Mouse (Mus musculus) kidney, embryonic 15.5 days (tissue): ENCODE data around the gene Retreg1. TPM values are rescaled to one million over a fixed set of nuclear protein-coding genes. Genes with fewer than 3 reads are reported as not detected.

ENCODE experiments used
- ATAC-seq: fragments of 200-750 bp; cut with Nextera tagmentation; replicated peaks from 2 replicates; pipeline ENCODE4 v1.8.0; 2017; ENCODE audit warnings: moderate TSS enrichment; ENCODE audit not compliant: low FRiP score
- H3K27ac ChIP-seq: fragments of 300-500 bp; sonication (generic); 2 replicates; pipeline ENCODE4 v1.5.1; 2015; ENCODE audit warnings: mild to moderate bottlenecking, inconsistent platforms
- H3K27me3 ChIP-seq: fragments of 300-500 bp; sonication (generic); 2 replicates; pipeline ENCODE4 v1.6.1; 2015; ENCODE audit warnings: inconsistent platforms
- H3K36me3 ChIP-seq: fragments of 300-500 bp; sonication (generic); 2 replicates; pipeline ENCODE4 v1.6.1; 2015; ENCODE audit warnings: inconsistent platforms
- H3K4me1 ChIP-seq: fragments of 300-500 bp; sonication (generic); 2 replicates; pipeline ENCODE4 v1.6.1; 2015; ENCODE audit warnings: inconsistent platforms
- H3K4me2 ChIP-seq: fragments of 300-500 bp; sonication (generic); 2 replicates; pipeline ENCODE4 v1.6.1; 2015; ENCODE audit warnings: moderate library complexity, mild to moderate bottlenecking, inconsistent platforms
- H3K4me3 ChIP-seq: fragments of 300-500 bp; sonication (generic); replicated peaks from 2 replicates; pipeline ENCODE4 v1.5.1; 2015; ENCODE audit warnings: mild to moderate bottlenecking, inconsistent platforms
- H3K9ac ChIP-seq: fragments of 300-500 bp; sonication (generic); 2 replicates; pipeline ENCODE4 v1.6.1; 2015; ENCODE audit warnings: mild to moderate bottlenecking, inconsistent platforms
- H3K9me3 ChIP-seq: fragments of 300-500 bp; sonication (generic); replicated peaks from 2 replicates; pipeline ENCODE4 v1.6.1; 2016; ENCODE audit warnings: inconsistent platforms
- WGBS: fragments of 180-500 bp; shearing (Covaris S2); methylation state at CpG from one replicate; pipeline ENCODE4 v1.1.7; 2015; ENCODE audit warnings: mixed read lengths; 5-methylcytosine and 5-hydroxymethylcytosine counted together
- polyA plus RNA-seq: library from polyadenylated mRNA; unstranded; fragments of >200 nt; fragmentation: Nextera tagmentation; extraction: Ambion mirVana; gene quantifications from 2 replicates; pipeline ENCODE4 v1.2.1, GENCODE M21; 2015

Retreg1 gene
- polyA plus RNA-seq, 1 experiment from 2014 or later: 16.1 TPM

DNA sequence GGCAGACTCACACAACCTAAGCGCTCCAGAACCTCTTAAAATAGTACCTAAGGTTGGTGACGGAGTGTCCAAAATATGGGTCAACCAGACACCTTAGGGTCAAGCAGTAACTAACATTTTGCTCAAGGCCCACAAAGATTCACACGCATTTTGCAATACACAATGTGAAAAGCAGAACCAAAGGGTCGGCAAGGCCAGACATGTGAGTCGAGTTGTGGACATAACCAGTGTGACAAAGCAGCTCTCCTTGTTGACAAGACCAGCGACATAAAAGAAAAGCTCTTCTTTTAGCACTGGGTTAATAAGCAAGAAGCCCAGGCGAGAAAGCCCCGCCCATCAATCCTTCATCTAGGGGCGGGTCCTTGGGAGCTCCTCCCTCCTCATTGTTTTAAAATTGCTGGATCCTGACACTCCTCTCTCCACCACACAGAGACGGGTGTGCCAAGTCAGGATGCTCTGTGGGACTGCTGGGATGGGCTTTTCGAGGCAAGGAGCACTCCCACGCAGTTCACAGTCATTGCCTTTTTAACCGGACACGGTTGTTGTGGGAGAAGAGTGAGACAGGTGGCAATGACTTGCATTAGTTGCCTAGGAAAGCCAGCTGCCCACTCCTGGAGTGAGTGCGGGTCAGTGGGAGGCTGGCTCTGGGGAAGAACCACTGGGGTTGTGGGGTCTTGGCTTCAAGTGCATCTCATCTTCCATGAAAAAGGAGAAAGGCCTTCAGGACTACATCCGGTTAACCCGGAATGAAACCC lies 7.9 kb upstream of the Retreg1 start:
- Histone ChIP-seq H3K27ac (no peak overlapping the region), H3K9me3 (no peaks in the 10 kb centered on the region; the same call in 1 of the 2 replicates), H3K9ac (no peak overlapping the region), H3K4me2 (no peak overlapping the region), H3K36me3 (no peaks in the 10 kb centered on the region), H3K4me3 (no peak overlapping the region), H3K27me3 (no peaks in the 10 kb centered on the region), H3K4me1 (0 out of 2 replicates have a peak, but pooled peaks cover 2% of the 10 kb centered on the region)
- peak; percentile 55; the same call in 1 of the 2 replicates for ATAC-seq
- 74% methylated on average over 17 of the region's 17 CpGs for WGBS

DNA sequence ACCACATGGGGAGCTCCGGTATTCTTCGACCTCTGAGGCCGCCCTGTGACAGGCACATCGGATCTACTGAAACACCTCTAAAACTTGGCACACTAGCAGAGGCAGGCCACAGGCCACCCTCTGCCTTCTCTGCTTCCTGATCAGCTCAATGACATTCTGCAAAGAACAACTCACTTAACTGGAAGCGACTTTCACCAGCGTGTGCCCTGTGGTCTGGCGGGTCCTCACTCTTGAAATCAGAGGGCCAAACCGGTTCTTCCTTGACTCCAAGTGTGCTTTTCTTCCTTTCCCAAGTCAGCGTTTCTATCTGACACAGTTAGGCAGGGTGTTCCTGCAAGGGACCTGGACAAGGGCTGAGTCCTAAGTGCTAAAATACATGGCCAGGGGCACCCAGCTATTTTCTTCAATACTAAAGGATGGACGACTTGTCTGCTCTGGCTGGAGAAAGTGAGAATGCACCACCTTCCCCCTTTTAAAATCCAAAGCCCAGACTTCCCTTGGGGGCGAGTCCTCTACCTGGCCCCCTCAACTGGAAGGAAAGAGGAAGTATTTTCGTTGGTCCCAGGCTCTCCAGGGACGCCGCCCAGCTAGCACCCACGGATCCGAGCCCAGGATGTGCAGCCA lies 406 bp upstream of the Retreg1 start:
- Histone ChIP-seq H3K36me3 (no peaks in the 10 kb centered on the region), H3K4me1 (peaks cover 11% of the 10 kb centered on the region), H3K27ac (0 out of 2 replicates have a peak overlapping the region, but pooled peaks have one; percentile 0), H3K9ac (peak overlapping the region; percentile 53), H3K4me3 (peak overlapping the region; percentile 60), H3K27me3 (peaks cover 22% of the 10 kb centered on the region), H3K4me2 (peak overlapping the region; percentile 81), H3K9me3 (no peaks in the 10 kb centered on the region; the same call in 1 of the 2 replicates)
- ATAC-seq: peak; percentile 61
- 16% methylated on average over 16 of the region's 16 CpGs for WGBS

DNA sequence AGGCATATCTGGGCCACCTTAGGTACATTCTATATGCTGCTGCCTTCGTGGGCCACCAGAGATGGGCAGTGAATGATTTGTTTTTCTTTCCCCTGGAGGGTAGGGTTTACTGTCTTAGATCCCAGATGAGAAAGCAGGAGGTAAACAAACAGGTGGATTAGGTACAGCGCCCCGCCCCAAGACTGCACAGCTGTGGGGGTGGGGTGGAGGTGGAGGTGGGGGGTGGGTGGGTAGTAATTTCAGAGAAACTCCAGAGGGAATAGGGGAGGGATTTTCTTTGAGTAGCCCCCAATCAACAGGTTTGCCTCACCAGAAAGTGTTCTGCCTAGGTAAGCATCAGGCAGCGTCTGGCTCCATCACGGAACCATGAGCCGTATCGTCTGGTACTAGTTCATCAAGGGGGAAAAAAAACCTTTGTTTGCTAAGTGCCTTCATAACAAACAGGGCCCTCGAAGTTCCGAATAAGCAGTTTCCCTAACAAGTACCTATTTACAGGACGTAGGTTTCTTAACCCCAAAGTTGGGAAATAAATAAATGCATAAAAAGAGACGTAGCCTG lies 1.1 kb downstream of the Retreg1 start:
- Histone ChIP-seq H3K27me3 (peaks cover 22% of the 10 kb centered on the region), H3K4me1 (peaks cover 11% of the 10 kb centered on the region), H3K4me2 (peak overlapping the region; percentile 81), H3K36me3 (no peaks in the 10 kb centered on the region), H3K4me3 (peak overlapping the region; percentile 60), H3K9me3 (no peaks in the 10 kb centered on the region), H3K9ac (no peak overlapping the region), H3K27ac (peak overlapping the region; percentile 66; the same call in 1 of the 2 replicates)
- 14% methylated on average over 11 of the region's 11 CpGs for WGBS
- ATAC-seq: peak; percentile 26

DNA sequence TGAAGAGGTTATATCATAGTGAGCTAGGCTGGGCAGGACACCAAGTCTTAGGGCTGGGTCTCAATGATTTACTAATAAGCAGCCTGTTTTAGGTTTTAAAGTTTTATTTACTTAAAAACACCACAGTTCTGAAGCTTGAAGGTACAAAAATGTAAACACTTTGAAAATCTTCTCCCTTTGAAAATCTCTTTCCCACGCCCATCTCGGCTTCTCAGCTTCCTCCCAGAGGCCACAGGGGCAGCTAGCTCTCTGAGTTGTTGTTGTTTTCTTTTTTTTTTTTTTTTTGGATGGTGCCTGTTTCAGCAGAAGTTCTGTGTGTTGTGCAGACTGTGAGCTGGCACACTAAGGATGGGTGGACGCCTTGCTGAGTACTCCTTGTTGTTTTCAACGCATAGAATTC lies 1.8 kb downstream of the Retreg1 start:
- Histone ChIP-seq H3K36me3 (no peaks in the 10 kb centered on the region), H3K27me3 (peaks cover 22% of the 10 kb centered on the region), H3K27ac (no peak overlapping the region), H3K4me2 (peak overlapping the region; percentile 81), H3K9me3 (no peaks in the 10 kb centered on the region), H3K4me1 (peaks cover 11% of the 10 kb centered on the region), H3K9ac (no peak overlapping the region), H3K4me3 (peak overlapping the region; percentile 60; the same call in 1 of the 2 replicates)
- ATAC-seq: no peak
- 51% methylated on average over 4 of the region's 4 CpGs for WGBS

DNA sequence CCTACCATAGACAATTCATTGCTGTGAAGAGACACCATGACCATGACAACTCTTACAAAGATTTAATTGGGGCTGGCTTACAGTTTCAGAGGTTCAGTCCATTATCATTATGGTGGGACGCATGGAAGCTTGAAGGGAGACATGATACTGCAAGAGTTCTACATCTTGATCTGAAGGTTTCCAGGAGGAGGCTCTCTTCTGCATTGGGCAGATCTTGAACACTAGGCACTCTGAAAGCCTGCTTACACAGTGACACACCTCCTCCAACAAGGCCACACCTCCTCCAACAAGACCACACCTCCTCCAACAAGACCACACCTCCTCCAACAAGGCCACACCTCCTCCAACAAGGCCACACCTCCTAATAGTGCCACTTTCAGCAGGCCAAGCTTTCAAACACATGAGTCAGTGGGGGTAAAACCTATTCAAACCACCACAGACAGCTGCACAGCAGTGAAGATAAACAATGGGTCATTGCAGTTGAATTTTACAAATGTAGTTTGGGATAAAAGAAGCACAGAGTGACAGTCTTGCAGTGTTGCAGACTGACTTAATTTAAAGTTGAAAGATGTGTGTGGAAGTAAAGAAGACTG lies 4.7 kb downstream of the Retreg1 start:
- H3K27me3 ChIP-seq: peaks cover 4% of the 10 kb centered on the region; the same call in 1 of the 2 replicates
- no peak overlapping the region for H3K4me3 ChIP-seq
- 88% methylated on average over 1 of the region's 1 CpGs for WGBS
- no peaks in the 10 kb centered on the region for H3K9me3 ChIP-seq
- H3K4me1 ChIP-seq: peaks cover 7% of the 10 kb centered on the region
- no peaks in the 10 kb centered on the region for H3K36me3 ChIP-seq
- ATAC-seq: no peak
- no peak overlapping the region for H3K27ac ChIP-seq
- no peak overlapping the region for H3K4me2 ChIP-seq
- H3K9ac ChIP-seq: no peak overlapping the region

DNA sequence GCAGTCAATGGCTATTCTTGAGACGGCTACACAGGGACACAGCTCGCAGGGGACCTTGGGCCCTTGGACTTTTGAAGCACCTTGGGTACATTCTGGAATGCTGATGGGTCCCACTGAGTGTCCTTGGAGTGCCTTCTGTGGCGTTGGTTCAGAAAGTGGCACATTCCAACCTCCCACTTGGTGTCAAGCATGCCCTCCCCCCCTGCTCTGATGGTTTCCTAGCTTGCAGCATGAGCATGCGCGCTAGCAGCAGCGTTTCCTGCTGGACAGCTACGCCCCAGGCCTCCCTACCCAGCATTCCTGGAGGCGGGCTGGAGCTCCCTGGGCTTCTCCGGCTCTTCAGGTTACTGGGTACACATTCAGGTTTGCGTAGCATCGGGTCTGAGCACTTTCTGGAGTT lies 7.6 kb downstream of the Retreg1 start:
- H3K27me3 ChIP-seq: no peaks in the 10 kb centered on the region
- H3K4me2 ChIP-seq: no peak overlapping the region
- H3K9ac ChIP-seq: no peak overlapping the region
- H3K36me3 ChIP-seq: no peaks in the 10 kb centered on the region
- no peak overlapping the region for H3K4me3 ChIP-seq
- peaks cover 5% of the 10 kb centered on the region; the same call in 1 of the 2 replicates for H3K4me1 ChIP-seq
- WGBS: 73% methylated on average over 11 of the region's 11 CpGs
- H3K27ac ChIP-seq: no peak overlapping the region
- no peak for ATAC-seq
- H3K9me3 ChIP-seq: no peaks in the 10 kb centered on the region

DNA sequence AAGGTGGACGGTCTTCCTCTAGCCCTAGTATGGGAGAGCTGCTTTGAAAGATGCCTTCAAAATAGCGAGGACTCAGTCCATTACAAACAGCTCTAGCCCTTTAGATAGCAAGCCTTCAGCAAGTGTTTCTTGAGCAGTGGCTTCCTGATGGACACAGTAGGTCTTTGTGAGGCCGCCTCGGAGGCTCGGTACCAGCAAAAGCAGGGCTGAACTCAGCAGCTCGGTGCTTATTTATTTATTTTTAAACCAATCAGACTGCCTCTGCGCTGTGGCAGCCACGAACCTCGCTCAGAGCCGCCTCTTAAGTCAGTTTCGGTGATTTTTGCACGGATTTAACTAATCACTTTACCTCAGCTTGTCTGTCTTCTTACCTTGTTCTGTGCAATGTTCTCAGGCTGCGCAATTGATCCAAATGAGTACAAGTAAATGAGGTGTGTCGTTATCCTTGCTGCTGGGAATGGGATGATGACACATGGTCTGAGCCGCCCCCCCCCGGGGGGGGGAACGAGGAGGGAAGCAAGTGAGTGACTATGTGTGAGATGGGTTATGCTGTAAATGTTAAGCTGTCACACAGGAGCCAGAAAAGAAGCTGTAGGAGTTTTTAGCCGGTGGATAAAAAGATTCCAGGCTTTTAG lies 11.4 kb downstream of the Retreg1 start:
- Histone ChIP-seq H3K4me2 (no peak overlapping the region), H3K9me3 (no peaks in the 10 kb centered on the region), H3K27ac (no peak overlapping the region), H3K27me3 (no peaks in the 10 kb centered on the region), H3K36me3 (no peaks in the 10 kb centered on the region), H3K9ac (no peak overlapping the region), H3K4me1 (peaks cover 14% of the 10 kb centered on the region), H3K4me3 (no peak overlapping the region)
- ATAC-seq: no peak
- 63% methylated on average over 18 of the region's 18 CpGs for WGBS

DNA sequence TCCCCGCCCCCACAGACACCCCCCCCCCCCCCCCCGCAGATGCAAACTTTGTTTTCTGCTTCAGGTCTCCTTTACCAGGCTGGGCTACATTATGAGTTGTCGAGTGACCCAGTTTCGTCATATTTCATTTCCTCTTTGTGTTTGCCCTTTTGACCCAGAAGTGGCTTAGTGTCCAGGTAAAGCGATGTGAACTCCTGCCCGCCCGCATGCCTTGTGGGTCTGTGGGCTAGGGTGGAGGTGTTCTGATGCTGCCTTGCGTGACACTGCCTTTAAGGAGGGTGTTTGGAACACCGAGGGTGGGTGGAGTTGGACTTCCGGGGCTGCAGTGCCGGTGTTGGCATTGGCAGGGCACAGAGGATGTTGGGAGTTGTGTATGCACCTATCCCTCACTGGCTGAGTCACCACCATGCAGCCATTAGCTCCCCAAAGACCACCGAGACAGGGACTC lies 15.7 kb downstream of the Retreg1 start:
- no peaks in the 10 kb centered on the region for H3K27me3 ChIP-seq
- H3K4me1 ChIP-seq: peaks cover 14% of the 10 kb centered on the region
- H3K9ac ChIP-seq: no peak overlapping the region
- no peak overlapping the region for H3K27ac ChIP-seq
- no peaks in the 10 kb centered on the region for H3K9me3 ChIP-seq
- 44% methylated on average over 10 of the region's 12 CpGs for WGBS
- peak; percentile 67 for ATAC-seq
- no peaks in the 10 kb centered on the region for H3K36me3 ChIP-seq
- peak overlapping the region; percentile 42 for H3K4me2 ChIP-seq
- H3K4me3 ChIP-seq: no peak overlapping the region

DNA sequence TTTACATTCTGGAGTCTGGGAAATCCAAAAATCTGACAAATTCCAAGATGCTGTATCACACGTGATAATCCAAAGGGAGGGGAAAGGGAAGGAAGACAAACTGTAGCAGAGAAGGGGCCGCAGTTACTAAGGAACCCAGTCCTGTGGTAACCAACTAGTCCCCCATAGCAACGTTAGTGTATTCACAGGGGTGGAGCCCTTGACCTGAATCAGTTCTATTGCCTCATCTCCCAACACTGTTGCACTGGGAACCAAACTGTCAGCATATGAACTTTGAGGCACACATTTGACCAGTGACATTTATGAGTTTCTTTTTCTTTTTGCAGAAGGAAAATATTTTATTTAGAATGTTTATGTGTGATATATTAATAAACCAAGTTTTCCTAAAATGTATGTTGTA lies 16.5 kb downstream of the Retreg1 start:
- Histone ChIP-seq H3K9ac (no peak overlapping the region), H3K4me1 (peaks cover 10% of the 10 kb centered on the region), H3K9me3 (no peaks in the 10 kb centered on the region), H3K27ac (no peak overlapping the region), H3K4me2 (no peak overlapping the region), H3K36me3 (no peaks in the 10 kb centered on the region), H3K27me3 (no peaks in the 10 kb centered on the region), H3K4me3 (no peak overlapping the region)
- 58% methylated on average over 3 of the region's 3 CpGs for WGBS
- ATAC-seq: no peak

DNA sequence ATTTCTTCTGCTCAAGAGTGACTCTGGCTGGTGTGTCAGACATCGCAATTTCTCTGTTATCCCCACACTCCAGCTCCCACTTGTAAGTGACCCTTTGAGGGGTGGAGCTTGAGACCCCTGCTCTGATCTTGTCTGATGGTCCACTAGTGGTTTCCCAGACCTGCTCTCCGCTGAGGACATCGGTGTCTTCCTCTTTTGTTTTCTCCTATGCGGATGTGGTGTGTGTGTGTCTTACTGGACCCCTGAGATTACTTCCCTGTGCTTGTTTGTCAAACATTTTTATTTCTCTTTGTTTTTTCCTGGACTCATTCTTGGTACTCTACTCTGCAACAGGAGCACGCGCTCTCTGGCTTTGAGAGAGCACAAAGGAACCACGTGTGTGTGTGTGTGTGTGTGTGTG lies 18.9 kb downstream of the Retreg1 start:
- Histone ChIP-seq H3K9me3 (no peaks in the 10 kb centered on the region), H3K27ac (no peak overlapping the region), H3K27me3 (no peaks in the 10 kb centered on the region), H3K9ac (no peak overlapping the region), H3K4me3 (no peak overlapping the region), H3K4me1 (peaks cover 13% of the 10 kb centered on the region), H3K4me2 (no peak overlapping the region), H3K36me3 (no peaks in the 10 kb centered on the region)
- WGBS: 83% methylated on average over 7 of the region's 7 CpGs
- no peak for ATAC-seq

DNA sequence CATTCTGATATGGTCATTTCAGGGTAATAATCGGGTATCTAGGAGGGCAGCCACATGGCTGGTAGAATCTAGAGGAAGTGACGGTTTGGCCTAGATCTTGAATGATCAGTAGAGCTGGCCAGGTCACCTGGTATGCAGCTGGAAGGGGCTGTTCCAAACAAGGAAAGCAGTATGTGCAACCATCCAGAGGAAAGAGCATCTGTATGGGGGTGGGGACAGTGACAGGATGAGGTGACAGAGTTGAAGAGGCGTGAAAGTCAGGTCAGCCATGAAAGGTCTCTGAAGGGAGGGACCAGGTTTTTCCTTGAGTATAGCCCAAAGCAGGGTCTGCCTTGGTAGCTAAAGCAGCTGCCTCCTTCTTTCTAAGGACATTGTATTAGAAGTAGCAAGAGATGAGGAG lies 22.6 kb downstream of the Retreg1 start:
- WGBS: 72% methylated on average over 3 of the region's 3 CpGs
- Histone ChIP-seq H3K4me1 (peaks cover 4% of the 10 kb centered on the region; the same call in 1 of the 2 replicates), H3K36me3 (no peaks in the 10 kb centered on the region), H3K9ac (no peak overlapping the region), H3K9me3 (no peaks in the 10 kb centered on the region), H3K27ac (no peak overlapping the region), H3K4me3 (no peak overlapping the region), H3K27me3 (no peaks in the 10 kb centered on the region), H3K4me2 (no peak overlapping the region)
- no peak for ATAC-seq
